ENCODE assay signal across 8 mouse cellular contexts in the genomic region with DNA sequence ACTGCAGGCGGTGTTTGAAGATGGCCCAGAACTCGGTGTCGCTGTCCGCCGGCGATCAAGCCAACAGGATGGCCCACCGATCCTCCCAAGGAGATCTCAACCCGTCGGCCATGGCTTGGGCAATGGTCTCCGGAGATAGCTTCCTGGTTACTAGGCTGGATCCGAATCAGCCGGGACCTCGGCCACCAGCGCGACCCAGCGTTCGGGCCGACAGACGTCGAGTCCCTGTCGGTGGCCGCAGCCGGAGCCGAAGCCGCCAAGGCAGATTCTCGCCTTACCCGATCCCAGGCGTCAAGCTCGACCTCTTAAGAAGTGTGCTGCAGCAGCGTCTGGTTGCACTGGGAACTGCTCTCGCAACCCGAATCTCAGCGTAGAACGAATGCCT. TPM values are rescaled to one million over a fixed set of nuclear protein-coding genes. Genes with fewer than 3 reads are reported as not detected.
DNase-seq lines count a peak whose midpoint lies in the region; ATAC-seq lines count a peak whose summit lies in the region.

No protein-coding gene starts in this region.

- no peaks in the 10 kb centered on the region for H3K9me3 ChIP-seq in kidney, embryonic 14.5 days (ENCODE audit: control insufficient read depth, low read length)
- no peaks in the 10 kb centered on the region for H3K9me3 ChIP-seq in hindbrain, embryonic 10.5 days
- H3K9me3 ChIP-seq in megakaryocyte, embryonic 14.5 days = no peaks in the 10 kb centered on the region

- 5% methylated on average over 34 of the region's 34 CpGs for WGBS in kidney, embryonic 14.5 days
- WGBS in hindbrain, embryonic 10.5 days = 2% methylated on average over 34 of the region's 34 CpGs

- H3K9ac ChIP-seq in kidney, embryonic 14.5 days (ENCODE audit: low read depth, low read length) = peak overlapping the region; percentile 89

- H3K27ac ChIP-seq in kidney, embryonic 14.5 days (ENCODE audit: low read depth, low read length) = peak overlapping the region; percentile 81
- H3K27ac ChIP-seq in hindbrain, embryonic 10.5 days = peak overlapping the region; percentile 96

- no peaks in the 10 kb centered on the region for H3K27me3 ChIP-seq in kidney, embryonic 14.5 days (ENCODE audit: control insufficient read depth, insufficient read depth, low read length)
- H3K27me3 ChIP-seq in hindbrain, embryonic 10.5 days (ENCODE audit: insufficient read depth, poor library complexity, severe bottlenecking) = no peaks in the 10 kb centered on the region
- H3K27me3 ChIP-seq in megakaryocyte, embryonic 14.5 days (replicated peaks) = peaks cover 4% of the 10 kb centered on the region

- peak overlapping the region; percentile 56 for H3K4me3 ChIP-seq in kidney, embryonic 14.5 days (ENCODE audit: low read length)
- peak overlapping the region; percentile 91 for H3K4me3 ChIP-seq in hindbrain, embryonic 10.5 days
- peak overlapping the region; percentile 96 for H3K4me3 ChIP-seq in megakaryocyte, embryonic 14.5 days (replicated peaks)

- no peak for DNase-seq in kidney, postnatal 4 days
- no peak for DNase-seq in hindbrain, embryonic 10.5 days (ENCODE audit: low spot score)
- DNase-seq in right cerebral cortex, adult 18-20 months = no peak
- no peak for DNase-seq in left cerebral cortex, adult 9 months (ENCODE audit: low spot score in 2 of 2)
- no peak for DNase-seq in adrenal gland, postnatal 14 days

- ATAC-seq in kidney, embryonic 14.5 days (ENCODE audit: low FRiP score, low TSS enrichment) = peak; percentile 78
- ATAC-seq in activated CD4-positive, CD25-positive, alpha-beta regulatory T cell, adult 4 months = peak; percentile 20

- H3K4me2 ChIP-seq in kidney, embryonic 14.5 days (replicated peaks; ENCODE audit: low read depth, low read length) = peak overlapping the region; percentile 88

- H3K36me3 ChIP-seq in kidney, embryonic 14.5 days (ENCODE audit: control insufficient read depth, insufficient read depth, low read length) = peaks cover 30% of the 10 kb centered on the region
- H3K36me3 ChIP-seq in hindbrain, embryonic 10.5 days = peaks cover 31% of the 10 kb centered on the region
- peaks cover 33% of the 10 kb centered on the region for H3K36me3 ChIP-seq in megakaryocyte, embryonic 14.5 days (replicated peaks; ENCODE audit: low read length)

- H3K4me1 ChIP-seq in kidney, embryonic 14.5 days (ENCODE audit: control insufficient read depth, insufficient read depth, low read length) = peaks cover 15% of the 10 kb centered on the region; the same call in 1 of the 2 replicates
- peaks cover 21% of the 10 kb centered on the region for H3K4me1 ChIP-seq in hindbrain, embryonic 10.5 days (replicated peaks)
- H3K4me1 ChIP-seq in megakaryocyte, embryonic 14.5 days = peaks cover 30% of the 10 kb centered on the region

RNA-seq across cellular contexts. Expression of a gene that starts 0.3 kb away (rescaled TPM):
- polyA plus RNA-seq in kidney, embryonic 14.5 days (2014; fragmentation: Nextera tagmentation; extraction: Ambion mirVana) = 41.3 and 45.1 TPM in 2 replicates
- 10 to 100 TPM; 25.2 to 29.1 TPM for polyA plus RNA-seq in activated CD4-positive, CD25-positive, alpha-beta regulatory T cell, adult 4 months (2017; shearing (Covaris generic))
- polyA plus RNA-seq in hindbrain, embryonic 10.5 days (2016; fragmentation: Nextera tagmentation; extraction: Ambion mirVana) = 31.2 and 41.3 TPM in 2 replicates
- polyA plus RNA-seq in megakaryocyte, embryonic 14.5 days (2012; ENCODE audit: insufficient read depth, low replicate concordance) = 102 and 105 TPM in 2 replicates
- total RNA-seq in adrenal gland, postnatal 14 days (2021) = 42.8 and 47.2 TPM in 2 replicates

RNA-seq across cellular contexts. Expression of a gene that starts 0.4 kb away (rescaled TPM):
- 129 and 132 TPM in 2 replicates for polyA plus RNA-seq in kidney, embryonic 14.5 days (2014; fragmentation: Nextera tagmentation; extraction: Ambion mirVana)
- polyA plus RNA-seq in activated CD4-positive, CD25-positive, alpha-beta regulatory T cell, adult 4 months (2017; shearing (Covaris generic)) = 100 to 1,000 TPM; 137 to 142 TPM
- 101 and 110 TPM in 2 replicates for polyA plus RNA-seq in hindbrain, embryonic 10.5 days (2016; fragmentation: Nextera tagmentation; extraction: Ambion mirVana)
- 4.6 and 17.8 TPM in 2 replicates for polyA plus RNA-seq in megakaryocyte, embryonic 14.5 days (2012; ENCODE audit: insufficient read depth, low replicate concordance)
- 63.2 and 67.5 TPM in 2 replicates for total RNA-seq in adrenal gland, postnatal 14 days (2021)

RNA-seq across cellular contexts. Expression of a gene that starts 15.1 kb away (rescaled TPM):
- 88.6 and 99.8 TPM in 2 replicates for polyA plus RNA-seq in kidney, embryonic 14.5 days (2014; fragmentation: Nextera tagmentation; extraction: Ambion mirVana)
- 100 to 1,000 TPM; 228 to 261 TPM for polyA plus RNA-seq in activated CD4-positive, CD25-positive, alpha-beta regulatory T cell, adult 4 months (2017; shearing (Covaris generic))
- polyA plus RNA-seq in hindbrain, embryonic 10.5 days (2016; fragmentation: Nextera tagmentation; extraction: Ambion mirVana) = 99.2 and 112 TPM in 2 replicates
- 36.1 and 212 TPM in 2 replicates for polyA plus RNA-seq in megakaryocyte, embryonic 14.5 days (2012; ENCODE audit: insufficient read depth, low replicate concordance)
- 92.9 and 94.2 TPM in 2 replicates for total RNA-seq in adrenal gland, postnatal 14 days (2021)
